Mouse (Mus musculus): ENCODE measurements around the gene Gm3238.

- no peak for TF ChIP-seq POLR2A (IDR thresholded peaks at IDR 0.05; ENCODE audit: control insufficient read depth, extremely low read depth, insufficient read depth, low read length, poor library complexity)
- TF ChIP-seq CTCF (IDR thresholded peaks at IDR 0.05; ENCODE audit: borderline replicate concordance, control insufficient read depth, extremely low read depth, insufficient read depth, low read length, poor library complexity) = no peak
Measured at GRCm38 (mm10) chr10:77735928-77736327, 35.2 kb downstream of the Gm3238 start.

All from thymus, adult 2 months (tissue).